Mouse (Mus musculus) cerebellum, postnatal 14 days (tissue): ENCODE measurements around the gene Gm13090.

Experiments used
- DNase-seq, 2 experiments: peaks; one replicate each; pipeline ENCODE4 v3.0.0; 2021; ENCODE audit warnings: mixed read lengths in 2 of 2

Gm13090 gene

DNA sequence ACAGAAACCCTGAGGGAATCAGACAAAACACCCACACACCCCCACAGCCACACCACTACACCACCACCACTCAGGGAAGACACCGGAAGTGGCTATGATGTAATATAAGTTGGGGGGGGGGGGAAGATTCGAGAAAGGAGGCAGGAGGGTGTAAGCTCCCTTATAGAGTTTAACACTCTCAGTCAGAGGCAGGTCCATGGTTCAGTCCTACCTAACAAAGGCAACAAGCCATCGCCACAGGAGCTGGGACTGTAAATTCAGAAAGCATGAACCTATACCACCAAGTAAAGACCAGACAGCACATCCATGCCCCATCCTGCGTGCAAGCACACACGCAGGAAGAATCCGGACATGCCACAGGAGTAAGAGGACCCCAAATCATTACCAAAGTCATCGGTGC lies at the start of gene Gm13090:
TSS of gene Gm13090 (plus strand) at position 301 of the 400 bp plus-strand sequence.
- no peak for DNase-seq

DNA sequence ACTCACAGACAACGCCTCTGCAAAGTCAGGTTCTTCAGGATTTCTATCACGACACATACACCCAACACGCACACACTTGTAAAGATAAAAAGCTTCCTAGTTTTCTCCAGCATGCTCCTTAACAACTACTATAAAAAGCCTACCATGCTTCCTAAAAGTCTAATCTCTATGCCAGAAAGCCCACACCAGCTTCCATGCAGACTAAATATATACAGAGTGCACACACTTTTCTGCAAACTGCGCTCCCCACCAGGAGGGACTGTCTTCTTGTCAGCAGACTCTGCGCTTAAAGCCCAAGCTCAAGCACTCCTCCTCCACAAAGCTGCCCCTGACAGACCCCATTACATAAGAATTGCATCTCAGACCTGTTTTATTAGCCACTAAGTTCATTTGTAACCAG lies 47.9 kb upstream of the Gm13090 start:
- no peak for DNase-seq

DNA sequence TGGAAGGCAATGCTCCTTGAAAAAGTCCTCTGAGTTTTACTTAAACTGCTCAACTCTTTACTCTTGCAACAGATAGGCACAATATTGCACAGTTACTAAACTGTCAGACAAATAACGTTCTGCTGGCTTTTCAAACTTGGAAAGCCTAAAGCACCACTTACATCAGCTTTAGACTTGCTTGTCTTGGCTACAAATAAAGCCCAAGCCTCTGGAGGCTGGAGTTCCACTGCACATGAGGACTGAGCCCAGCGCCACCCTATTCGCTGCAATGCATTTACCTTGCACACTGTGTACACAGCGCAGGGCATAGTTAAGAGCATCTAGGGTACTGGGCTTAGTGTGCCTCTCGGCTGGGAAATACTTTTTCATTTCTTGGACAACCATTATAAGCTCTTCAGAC lies 46.1 kb upstream of the Gm13090 start:
- peak; percentile 42 to 43 for DNase-seq

DNA sequence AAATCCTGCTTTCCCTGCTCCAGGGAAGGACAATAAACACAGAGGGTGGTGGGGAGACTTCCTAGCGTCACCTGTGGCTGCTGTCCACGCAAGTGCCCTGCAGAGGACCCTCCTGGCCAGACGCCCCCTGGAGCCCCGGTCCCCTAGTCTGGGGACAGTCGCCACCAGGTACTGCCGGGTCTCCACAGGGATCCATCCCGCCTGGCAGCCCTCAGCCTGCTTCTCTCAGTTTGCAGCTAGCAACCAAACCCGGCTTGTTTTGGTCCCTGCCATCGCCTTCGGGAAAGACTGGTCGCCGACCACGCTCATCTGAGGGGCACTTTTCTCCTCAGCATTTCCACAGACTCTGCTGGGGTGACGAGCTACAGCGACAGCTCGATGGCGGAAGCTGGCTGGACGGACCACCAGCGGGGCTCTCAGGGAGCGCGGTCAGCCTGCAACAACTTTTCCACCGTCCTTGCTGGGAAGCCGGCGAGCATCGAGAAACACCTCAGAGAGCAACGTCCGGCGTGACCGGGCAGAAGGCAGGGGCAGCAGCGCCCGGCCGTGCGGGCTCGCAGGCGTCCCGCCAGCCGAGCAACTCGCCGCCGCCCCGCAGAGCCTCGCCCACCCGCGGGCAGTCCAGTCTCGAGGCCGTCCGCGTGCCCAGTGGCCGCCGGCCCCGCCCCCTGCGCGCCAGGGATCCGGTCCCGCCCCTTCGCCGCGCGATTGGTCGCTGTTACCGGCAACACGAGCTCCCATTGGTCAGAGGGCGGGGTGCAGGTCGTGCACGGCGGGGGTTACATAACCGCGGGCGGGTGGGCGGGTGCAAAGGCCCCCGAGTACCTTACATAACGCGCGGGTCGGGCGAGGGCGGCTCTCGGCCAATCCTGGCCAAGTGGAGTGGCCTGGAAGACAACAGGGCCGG lies 45.1 kb upstream of the Gm13090 start, which contains the start of gene Per3:
TSS of gene Per3 (minus strand) at position 629 of the 907 bp plus-strand sequence.
- peak; percentile 99 to 100 for DNase-seq

DNA sequence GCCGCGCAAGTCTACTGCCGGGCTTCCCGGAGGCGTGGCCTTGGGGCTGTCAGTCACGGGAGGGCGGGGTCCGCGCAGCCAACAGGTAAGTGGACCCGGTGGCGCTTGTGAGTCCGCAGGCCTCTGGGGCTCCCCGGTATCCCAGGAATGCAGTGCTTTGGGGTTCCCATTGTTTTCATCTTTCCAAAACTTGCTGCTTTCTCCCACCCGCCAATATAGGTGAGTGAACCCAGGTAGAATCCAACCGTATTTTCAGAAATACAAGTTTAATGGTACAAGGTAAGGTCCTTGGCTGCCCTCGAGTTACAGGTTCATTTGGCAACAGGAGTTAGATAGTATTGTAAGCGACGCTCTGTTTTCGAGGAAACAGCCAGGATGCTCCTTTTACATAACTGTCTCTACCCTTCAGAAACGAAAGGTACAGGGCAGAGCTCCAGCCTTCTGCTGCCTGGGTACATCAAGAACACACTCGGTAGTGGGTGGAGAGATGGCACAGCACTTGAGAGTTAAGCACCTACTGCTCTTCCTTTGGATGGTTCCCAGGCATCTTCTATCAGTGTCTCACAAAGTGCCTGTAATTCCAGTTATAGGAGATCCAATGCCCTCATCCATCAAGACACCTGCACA lies 44.3 kb upstream of the Gm13090 start:
- peak in 1 of 2 experiments; percentile 37 for DNase-seq

DNA sequence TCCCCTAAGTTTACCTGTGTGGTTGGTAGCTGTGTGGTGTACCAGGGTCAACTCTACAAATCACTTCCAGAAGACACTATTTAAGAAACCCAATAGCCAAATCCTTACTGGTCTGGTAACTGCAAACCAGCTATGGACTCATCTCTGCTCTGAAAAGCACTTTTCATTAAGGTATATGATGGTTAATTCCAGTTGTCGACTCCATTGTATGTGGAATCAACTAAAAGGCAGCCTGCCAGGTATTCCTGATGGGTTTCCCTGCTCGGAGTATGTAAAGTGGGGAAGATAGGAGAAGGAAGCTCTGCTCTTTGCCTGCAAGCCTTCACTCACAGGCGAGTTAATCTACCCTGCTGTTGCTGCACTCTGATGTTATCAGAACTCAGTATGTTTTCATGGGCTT lies 42.8 kb upstream of the Gm13090 start:
- DNase-seq = no peak

DNA sequence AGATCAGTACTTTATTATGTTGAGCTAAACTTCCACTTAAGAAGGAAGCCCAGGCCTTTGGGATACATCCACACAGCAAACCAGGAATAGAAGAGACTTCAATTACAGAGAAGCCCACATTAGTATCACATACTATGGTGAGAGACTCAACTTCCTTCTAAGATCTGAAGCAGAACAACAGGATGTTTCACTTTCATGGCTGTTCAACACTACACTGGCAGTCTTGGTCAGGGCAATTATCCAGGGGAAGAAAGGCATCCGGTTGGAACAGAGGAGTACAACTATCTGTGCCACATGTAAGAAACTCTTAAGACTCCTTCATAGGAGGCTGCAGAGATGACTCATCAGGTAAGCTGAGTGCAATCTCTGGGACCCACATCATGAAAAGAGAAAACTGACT lies 38.2 kb upstream of the Gm13090 start:
- DNase-seq = no peak

DNA sequence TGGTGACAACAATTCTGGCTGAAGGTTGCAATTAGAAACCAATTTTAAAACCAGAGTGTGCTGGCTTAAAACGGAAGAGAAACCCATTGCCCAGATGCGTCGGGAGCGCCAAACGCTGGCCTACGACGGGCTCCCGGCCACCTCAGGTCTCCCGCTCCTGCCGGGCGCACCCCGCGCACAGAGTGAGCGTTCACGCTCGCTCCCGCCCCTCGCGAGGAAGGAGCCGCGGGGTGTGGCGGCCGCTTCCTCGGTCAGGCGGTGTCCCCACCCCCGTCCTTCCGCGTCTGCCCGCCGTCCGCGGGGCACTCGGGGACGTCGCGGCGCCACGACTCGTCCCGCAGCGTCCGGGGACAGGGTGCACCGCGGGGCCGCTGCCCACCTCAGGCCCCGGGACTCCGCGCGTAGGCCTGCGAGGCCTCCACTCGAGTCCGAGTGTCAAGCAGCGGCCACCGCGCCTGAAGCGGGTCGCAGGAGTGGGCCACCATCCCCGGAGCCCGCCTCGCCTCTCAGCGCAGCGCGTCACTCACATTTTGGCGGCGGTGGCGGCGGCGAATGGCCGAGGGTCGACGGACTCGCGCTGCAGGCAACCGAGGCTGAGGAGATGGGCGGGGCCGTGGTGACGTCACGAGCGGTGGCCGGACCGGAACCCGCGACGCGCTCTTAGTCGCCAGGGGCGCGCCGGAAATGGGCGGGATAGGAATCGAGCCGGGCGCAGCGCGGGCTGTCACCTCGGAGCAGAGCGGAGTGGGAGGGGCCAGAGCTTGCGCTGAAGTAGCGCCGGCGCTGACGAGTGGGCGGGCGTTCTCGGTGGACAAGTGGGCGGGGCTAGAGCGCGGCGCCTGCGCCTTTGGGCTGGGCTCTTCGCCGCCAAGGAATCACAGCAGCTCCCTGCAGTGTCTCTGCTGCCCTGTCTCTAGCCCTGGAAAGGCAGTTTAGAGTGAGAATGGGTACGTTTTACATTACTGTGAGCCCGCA lies 31.7 kb upstream of the Gm13090 start, which contains the start of gene Vamp3:
TSS of gene Vamp3 (minus strand) at position 617 of the 975 bp plus-strand sequence.
- peak; percentile 100 for DNase-seq

DNA sequence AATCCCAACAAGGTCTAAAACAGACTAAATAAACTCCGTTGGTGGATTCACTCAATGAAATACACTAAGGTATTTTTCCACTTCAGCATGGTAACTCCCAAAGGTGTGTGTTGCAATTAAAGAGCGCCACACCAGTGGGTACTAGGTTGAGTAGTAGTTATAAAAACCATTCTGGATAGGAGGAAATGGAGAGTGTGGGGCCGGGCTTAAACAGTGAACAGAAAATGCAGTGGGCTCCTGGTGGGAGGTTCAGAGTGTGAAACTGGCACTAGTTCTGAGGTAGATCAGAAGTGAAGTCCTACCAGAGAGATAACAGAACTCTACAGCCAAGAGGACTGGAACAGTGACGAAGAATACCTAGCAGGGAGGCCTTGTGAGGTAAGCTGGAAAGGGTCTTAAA lies 30.7 kb upstream of the Gm13090 start:
- peak in 1 of 2 experiments; percentile 27 for DNase-seq

DNA sequence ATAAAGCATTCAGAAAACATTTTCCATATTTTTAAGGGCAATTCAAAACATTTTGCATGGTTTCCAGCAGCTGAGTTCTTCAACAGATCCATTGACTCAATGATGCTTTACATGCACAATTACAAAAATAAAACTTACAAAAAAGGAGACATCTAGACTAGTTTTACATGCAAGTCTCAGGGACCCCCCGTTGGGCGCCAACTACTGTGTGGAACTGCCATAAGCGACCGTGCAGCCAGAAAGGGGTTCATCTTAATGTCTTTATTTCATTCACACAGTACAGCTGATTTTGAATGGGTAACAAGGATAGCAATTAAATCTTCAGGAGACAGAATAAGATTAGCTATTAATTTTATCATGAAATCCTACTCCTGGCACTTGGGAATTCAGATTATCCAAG lies 29.8 kb upstream of the Gm13090 start:
- DNase-seq = peak in 1 of 2 experiments; percentile 51

DNA sequence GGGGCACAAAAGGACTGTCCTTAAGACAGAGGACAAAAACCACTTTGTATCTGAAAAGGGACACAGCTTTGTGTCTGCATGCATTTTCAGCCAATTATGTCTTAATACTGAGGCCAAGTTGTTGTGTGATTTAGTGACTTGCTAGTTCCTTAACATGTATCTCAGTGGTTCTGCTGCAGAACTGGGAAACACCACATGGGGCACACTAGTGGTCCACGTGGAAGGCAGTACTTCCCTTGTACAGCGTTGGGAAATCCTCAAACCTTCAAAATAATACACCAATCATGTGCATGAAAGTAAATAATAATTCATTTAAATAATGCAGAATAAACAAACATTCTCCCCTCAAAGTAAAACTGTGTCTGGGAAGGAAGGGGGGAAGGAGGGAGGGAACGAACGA lies 20.6 kb upstream of the Gm13090 start:
- no peak for DNase-seq

DNA sequence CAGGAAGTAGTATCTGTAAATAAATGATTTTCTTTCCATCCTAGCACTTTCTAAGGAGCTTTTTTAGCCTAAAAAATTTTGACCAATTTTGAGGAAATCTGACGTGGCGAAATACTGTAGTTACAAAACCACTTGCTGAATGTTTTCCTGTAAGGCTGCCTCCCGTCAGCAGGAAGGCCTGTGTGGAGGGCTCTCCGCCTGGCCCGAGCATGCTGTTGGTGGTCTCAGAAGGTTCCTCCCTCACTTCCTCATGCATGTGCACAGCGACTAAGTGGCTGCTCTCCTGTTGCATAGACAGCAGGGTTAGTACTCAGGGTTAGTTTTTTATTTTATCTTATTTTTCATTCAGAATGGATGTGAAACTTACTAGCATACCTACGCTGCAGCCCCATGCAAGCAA lies 18.4 kb upstream of the Gm13090 start:
- no peak for DNase-seq

DNA sequence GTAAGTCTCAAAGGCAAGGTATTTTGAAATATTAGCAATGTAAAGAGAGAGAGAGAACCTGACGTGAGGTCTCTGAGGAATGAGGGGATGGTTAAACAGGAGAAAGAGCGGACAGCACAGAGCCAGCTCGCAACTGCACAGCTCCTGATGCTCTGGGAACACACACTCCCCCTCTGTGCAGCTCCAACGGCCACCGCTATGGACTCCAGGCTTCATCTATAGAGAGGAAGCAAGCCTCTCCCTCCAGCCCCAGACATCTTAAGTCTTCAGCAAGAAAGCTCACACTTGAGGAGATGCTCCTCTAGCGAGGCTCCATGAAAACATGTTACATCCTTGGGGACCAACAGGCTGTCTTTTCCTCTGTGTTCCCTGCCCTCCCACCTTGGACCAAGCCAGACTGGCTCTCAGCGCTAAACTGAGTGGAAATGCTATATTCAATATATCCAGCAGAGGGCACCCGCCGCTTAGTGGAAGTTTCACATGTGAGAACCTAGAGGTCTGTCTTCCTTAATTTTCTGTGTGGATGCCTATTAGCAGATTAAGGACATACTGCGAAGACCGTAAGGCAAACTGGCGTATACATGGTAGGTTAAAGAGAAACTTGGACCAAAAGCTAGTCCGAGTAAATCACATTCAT lies 16.1 kb upstream of the Gm13090 start:
- peak; percentile 94 for DNase-seq

DNA sequence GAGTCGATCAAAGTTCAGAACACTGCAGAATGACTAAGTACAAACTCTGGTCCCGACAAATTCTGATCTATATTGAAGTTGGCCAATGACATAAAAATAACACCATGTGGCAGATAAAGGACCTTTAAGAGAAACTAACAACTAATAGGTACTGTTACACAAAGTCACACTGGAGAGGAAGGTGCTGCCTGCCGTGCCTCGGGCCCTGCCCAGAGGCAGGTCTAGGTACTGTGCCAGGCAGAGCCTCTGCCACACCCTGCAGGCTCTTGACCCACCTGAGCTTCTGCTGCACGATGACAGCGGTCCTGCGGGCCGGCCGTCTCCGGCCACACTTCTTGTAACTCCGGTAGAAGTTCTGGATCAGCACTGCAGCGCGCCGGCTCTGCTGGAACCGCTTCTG lies 14.6 kb upstream of the Gm13090 start:
- no peak for DNase-seq

DNA sequence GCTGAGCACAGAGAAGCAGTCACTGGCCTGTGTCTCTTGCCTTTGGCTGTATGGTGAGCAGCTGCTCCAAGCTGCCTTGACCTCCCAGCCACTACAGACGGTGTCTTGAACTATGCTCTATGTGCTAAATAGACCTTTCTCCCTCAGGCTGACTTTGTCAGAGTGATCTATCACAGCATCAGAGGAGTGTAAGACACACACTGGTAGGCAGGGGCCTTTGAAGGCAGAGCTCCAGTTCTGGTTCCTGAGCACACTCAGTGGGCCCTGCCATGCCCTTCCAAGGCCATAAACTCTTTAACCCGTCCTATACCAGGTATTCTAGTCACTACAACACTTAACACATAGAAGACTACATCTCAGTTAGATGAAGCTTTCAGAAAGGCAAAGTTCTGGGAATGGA lies 8.0 kb upstream of the Gm13090 start:
- no peak for DNase-seq

DNA sequence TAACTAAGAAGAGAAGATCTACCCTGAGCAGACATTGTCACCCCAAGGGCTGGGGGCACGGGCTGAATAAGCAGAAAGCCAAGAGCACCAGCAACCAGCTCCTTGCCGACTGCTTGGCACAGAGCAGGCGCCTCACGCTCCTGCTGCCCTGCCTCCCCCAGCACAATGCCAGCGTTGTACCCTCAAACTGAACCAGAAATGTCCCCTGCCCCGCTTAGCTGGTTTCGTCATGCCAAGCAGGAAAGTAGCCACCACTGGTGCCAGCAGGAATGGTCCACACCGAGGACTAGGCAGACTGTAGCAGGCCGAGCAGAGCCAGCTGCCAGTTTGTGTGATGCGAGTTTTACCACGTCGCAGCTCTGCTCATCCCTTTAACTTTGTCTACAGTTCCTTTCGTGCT lies 7.4 kb upstream of the Gm13090 start:
- no peak for DNase-seq

DNA sequence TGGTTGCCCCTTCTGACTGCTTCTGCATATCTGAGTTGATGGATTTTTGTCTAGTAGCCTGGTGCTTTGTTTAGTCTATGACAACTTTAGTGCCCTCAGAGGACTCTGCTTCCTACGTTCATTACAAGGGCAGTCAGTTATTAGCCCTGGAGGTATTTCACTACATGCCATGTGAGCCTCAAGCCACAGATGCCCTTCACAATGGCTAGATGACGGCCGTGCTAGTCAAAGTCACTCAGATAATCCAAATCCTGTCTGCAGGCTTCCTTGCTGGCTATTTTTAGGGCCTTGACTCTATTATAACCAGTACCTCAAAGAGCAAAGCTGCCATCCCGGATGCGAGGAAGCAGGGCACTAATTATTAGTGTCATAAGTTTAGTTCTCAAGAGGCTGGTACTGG lies 6.3 kb upstream of the Gm13090 start:
- DNase-seq = no peak

DNA sequence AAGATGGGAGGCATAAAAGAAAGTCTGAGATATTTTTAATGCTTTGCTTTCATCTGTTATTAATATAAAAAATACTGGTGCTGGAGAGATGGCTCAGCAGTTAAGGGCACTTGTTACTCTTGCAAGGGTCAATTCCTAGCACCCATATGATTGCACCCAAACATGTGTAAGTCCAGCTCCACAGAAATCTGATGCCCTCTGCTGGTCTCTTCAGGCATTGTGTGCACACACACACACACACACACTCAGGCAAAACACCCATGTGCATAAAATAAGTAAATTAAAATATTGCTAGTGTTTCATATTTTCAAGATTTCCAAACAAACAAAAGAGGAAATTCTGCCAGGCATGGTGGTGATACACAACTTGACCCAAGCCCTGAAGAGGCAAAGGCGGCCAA lies 2.0 kb upstream of the Gm13090 start:
- DNase-seq = peak; percentile 26 to 46

DNA sequence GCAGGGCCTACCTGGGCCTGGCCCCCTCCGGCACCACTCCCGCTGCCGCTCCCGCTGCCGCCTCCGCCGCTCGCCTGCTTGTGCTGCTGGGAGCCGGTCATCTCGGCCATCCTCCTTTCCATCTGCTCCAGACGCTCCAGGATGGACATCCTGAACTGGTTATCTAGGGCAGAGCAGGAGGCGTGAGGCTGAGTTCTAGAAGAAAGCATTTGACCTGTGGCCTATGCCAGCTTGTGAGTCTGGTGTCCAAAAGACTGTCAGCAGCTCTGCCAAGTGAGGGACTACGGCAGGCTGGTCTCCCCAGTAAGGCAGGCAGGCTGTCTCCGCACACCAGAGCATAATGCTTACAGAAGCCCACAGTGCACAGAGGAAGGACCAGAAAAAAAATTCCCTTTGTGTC lies 551 bp upstream of the Gm13090 start:
- DNase-seq = peak; percentile 84 to 88

DNA sequence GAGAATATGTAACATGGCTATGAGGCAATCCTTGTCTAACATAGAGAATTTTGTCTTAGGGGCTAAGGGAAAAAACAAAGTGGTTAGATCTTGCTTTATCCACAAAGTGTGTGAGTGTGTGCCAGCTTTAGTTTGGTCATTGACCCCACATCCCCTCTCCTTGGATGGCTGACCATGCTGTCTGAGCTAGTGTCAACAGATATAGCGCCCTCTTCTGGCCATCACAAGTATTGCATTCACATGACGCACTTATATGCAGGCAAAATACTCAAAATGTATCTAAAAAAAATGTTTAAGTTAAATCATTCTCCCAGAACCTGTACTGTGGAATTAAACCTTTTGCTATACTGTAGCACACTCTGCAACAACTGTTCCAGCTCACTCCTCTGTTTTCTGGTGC lies 5.8 kb downstream of the Gm13090 start:
- peak; percentile 70 to 88 for DNase-seq

DNA sequence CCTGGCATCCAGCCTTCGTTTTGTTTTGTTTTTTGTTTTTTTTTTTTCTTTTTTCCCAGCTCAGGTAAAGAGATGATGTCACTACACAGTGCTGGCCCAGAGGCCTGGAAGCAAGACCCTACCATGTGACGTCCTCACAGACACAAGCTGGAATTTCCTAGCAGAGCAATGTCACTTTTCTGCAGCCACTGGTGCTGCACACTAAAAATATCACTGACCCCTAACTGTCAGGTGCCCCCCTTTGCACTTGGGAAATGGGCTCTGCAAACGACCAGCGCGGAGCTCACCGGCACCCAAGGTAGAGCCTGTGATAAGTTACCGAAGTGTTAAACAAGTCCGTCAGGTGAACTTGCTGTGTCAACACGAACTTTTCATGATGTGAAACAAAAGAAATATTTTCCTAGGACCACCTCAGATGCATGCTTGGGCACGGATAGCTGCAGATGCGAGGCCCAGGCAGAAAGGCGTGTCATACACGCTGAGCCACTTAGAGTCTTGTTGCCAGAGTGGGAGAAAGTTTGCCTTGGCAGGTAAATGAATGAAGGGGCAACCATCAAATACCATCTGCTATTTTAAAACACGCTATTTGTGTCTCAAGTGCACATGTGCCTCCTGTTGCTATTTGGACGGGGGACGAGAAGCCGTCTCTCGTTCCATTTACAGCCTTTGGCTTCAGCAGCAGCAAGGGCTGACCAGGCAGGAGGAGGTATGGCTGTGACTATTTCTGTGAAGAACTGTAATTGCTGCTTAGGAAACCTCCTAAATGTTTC lies 7.1 kb downstream of the Gm13090 start:
- peak; percentile 53 to 65 for DNase-seq

DNA sequence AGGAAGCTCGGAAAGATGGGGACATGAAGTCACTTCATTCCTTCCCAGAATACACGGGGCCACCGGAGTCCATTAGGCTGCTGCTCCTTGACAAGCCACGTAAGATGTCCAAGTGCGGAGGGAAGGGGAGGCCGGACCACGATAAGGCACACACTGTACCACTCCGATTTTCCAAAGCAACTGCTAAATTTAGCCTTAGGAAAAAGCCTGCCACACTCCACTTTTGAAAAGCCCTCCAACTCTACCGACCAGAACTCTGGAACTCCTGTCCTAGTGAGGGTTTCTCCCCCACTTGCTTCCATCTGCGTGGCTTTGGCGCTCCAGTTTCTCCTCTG lies 7.7 kb downstream of the Gm13090 start:
- DNase-seq = no peak
